In genomic region chr14:20640644-20641437, GRCm38 (mm10) we compare ENCODE assay signal across 8 mouse cellular contexts. TPM values are rescaled to one million over a fixed set of nuclear protein-coding genes. Genes with fewer than 3 reads are reported as not detected.
A peak's percentile ranks its signal among the peaks of the same experiment; 100 is the strongest.
DNase-seq lines count a peak whose midpoint lies in the region; ATAC-seq lines count a peak whose summit lies in the region.

Gene Usp54, minus strand, starts transcription at chr14:20641063.

- H3K4me1 ChIP-seq in megakaryocyte, embryonic 14.5 days = peaks cover 38% of the 10 kb centered on the region

- ATAC-seq in common myeloid progenitor, adult 5-6 weeks (replicated peaks; ENCODE audit: low read depth, poor library complexity, severe bottlenecking) = peak; percentile 98

- no peaks in the 10 kb centered on the region for H3K9me3 ChIP-seq in megakaryocyte, embryonic 14.5 days

- peak; percentile 99 for DNase-seq in ZHBTc4 (ENCODE audit: low read depth, low spot score)
- peak; percentile 97 for DNase-seq in gastrocnemius, adult 8-10 months (ENCODE audit: low spot score in 2 of 2)
- peak; percentile 96 for DNase-seq in hindlimb bud, embryonic 11.5 days (ENCODE audit: extremely low spot score, low read depth, low spot score)
- peak; percentile 93 to 96 for DNase-seq in left cerebral cortex, adult 8-10 months (ENCODE audit: low spot score in 2 of 2)
- peak; percentile 99 for DNase-seq in right cerebral cortex, postnatal 10 days (ENCODE audit: low spot score in 2 of 2)
- DNase-seq in urinary bladder, postnatal 25 days (ENCODE audit: low spot score) = peak; percentile 98

- H3K4me3 ChIP-seq in megakaryocyte, embryonic 14.5 days (replicated peaks) = peak within 1 kb of the TSS; percentile 98

- H3K27me3 ChIP-seq in megakaryocyte, embryonic 14.5 days (replicated peaks) = no peaks in the 10 kb centered on the region

- no peaks in the 10 kb centered on the region for H3K36me3 ChIP-seq in megakaryocyte, embryonic 14.5 days (replicated peaks; ENCODE audit: low read length)

RNA-seq across cellular contexts. Expression of gene Usp54, which starts in this region (rescaled TPM):
- total RNA-seq in common myeloid progenitor, adult 5-6 weeks (2017) = 8.3 and 8.6 TPM in 2 replicates
- total RNA-seq in gastrocnemius, adult 8-10 months (2022) = 1 to 10 TPM; 2.4 to 6.4 (median 3.8) TPM
- 10 to 100 TPM; 52.2 to 58.6 (median 54.9) TPM for total RNA-seq in left cerebral cortex, adult 8-10 months (2022)
- 1.5 TPM in 1 of 2 replicates, not detected in the other for polyA plus RNA-seq in megakaryocyte, embryonic 14.5 days (2012; ENCODE audit: insufficient read depth, low replicate concordance)

Comparison
In these comparisons a context has a peak if more than half of its experiments do, and no peak if none do; other contexts are left out.
1. Peak in every context shown above with its lines: DNase-seq, ATAC-seq and H3K4me3 ChIP-seq.